Mouse (Mus musculus): ENCODE data around the gene Gm49373. TPM values are rescaled to one million over a fixed set of nuclear protein-coding genes. Genes with fewer than 3 reads are reported as not detected.

The Gm49373 gene
- polyA plus RNA-seq, 1 experiment from 2014 or later, result 1.5 TPM

DNA sequence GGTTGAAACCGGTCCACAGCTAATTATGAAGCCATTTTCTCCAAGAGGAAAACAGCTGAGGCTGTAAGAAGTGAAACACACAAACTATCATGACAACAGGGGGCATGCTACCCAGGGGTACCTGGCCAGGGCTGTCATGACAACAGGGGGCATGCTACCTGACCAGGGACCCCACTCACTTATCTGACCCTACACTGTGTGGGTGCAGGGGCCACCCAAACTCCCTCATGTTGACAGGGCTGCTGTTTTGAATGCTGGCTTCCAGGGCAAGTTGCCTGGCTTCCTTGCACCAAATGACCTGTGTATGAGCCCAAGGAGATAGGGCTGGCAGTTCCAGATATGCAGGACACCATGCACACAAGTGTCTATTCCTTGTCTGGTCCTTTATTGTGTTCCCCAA, 17.6 kb upstream of the Gm49373 start:
- H3K4me1 ChIP-seq (replicated peaks; ENCODE audit: control insufficient read depth, insufficient read depth, low read length), result peaks cover 10% of the 10 kb centered on the region
- no peaks in the 10 kb centered on the region for H3K27me3 ChIP-seq (ENCODE audit: control insufficient read depth, insufficient read depth, low read length)
- peak overlapping the region; percentile 92 for H3K4me2 ChIP-seq (ENCODE audit: low read depth, low read length, severe bottlenecking)
- peak overlapping the region; percentile 82 for H3K9ac ChIP-seq (ENCODE audit: low read length)
- 97% methylated on average over 1 of the region's 1 CpGs for WGBS
- no peak overlapping the region for H3K27ac ChIP-seq (ENCODE audit: low read depth, low read length)
- H3K4me3 ChIP-seq (ENCODE audit: low read depth, low read length), result peak overlapping the region; percentile 72
- peaks cover 24% of the 10 kb centered on the region for H3K36me3 ChIP-seq (ENCODE audit: control insufficient read depth, insufficient read depth, low read length)
- no peaks in the 10 kb centered on the region for H3K9me3 ChIP-seq (ENCODE audit: control insufficient read depth, low read length)
- no peak for ATAC-seq (replicated peaks; ENCODE audit: low FRiP score)
- DNase-seq (ENCODE audit: low spot score), result no peak

DNA sequence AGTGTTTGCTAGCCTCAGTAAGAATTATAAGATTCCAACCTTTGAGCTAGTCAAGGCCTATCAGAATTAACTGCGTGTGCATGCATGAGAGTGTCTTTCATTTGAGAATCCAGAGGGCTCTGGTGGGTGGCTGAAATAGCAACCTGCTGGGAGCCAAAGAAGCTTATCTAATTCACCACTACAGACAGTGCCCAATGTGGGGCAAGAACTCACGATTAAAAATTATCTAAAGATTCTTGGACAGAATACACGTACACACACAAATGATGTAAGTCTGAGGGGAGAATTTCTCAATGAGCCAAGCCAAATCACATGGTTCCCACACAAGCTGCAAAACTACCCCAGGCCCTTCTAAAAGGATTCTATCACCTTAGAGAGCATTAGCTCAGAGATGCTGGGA, 10.4 kb upstream of the Gm49373 start:
- Histone ChIP-seq H3K36me3 (ENCODE audit: control insufficient read depth, insufficient read depth, low read length) (peaks cover 38% of the 10 kb centered on the region), H3K4me2 (ENCODE audit: low read depth, low read length, severe bottlenecking) (no peak overlapping the region), H3K27me3 (ENCODE audit: control insufficient read depth, insufficient read depth, low read length) (no peaks in the 10 kb centered on the region), H3K27ac (ENCODE audit: low read depth, low read length) (no peak overlapping the region), H3K4me3 (ENCODE audit: low read depth, low read length) (no peak overlapping the region), H3K9ac (ENCODE audit: low read length) (no peak overlapping the region), H3K9me3 (ENCODE audit: control insufficient read depth, low read length) (no peaks in the 10 kb centered on the region), H3K4me1 (replicated peaks; ENCODE audit: control insufficient read depth, insufficient read depth, low read length) (no peaks in the 10 kb centered on the region)
- no peak for ATAC-seq (replicated peaks; ENCODE audit: low FRiP score)
- WGBS, result 82% methylated on average over 3 of the region's 3 CpGs
- DNase-seq (ENCODE audit: low spot score), result no peak

DNA sequence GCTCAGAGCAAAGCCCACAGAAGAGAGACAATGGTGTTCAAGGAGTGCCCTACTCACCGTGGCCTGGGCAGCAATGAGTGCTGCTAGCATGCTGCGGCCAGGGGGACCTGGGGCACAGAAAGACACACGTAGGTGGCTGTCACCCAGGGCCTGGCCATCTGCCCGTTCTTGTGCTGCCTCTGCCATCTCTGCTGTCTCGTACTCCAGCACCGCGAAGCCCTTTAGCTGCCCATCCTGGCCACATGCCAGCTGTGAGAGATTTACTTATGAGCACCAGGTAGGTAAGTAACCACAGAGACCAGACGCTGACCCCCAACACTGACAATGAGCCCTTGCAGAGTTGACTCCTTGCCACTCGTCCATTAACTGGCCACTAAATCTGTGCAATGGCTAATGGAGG, 8.2 kb upstream of the Gm49373 start:
- no peaks in the 10 kb centered on the region for H3K9me3 ChIP-seq (ENCODE audit: control insufficient read depth, low read length)
- WGBS, result 95% methylated on average over 9 of the region's 9 CpGs
- H3K27me3 ChIP-seq (ENCODE audit: control insufficient read depth, insufficient read depth, low read length), result no peaks in the 10 kb centered on the region
- H3K36me3 ChIP-seq (ENCODE audit: control insufficient read depth, insufficient read depth, low read length), result peaks cover 33% of the 10 kb centered on the region
- no peak overlapping the region for H3K27ac ChIP-seq (ENCODE audit: low read depth, low read length)
- no peak for DNase-seq (ENCODE audit: low spot score)
- H3K4me2 ChIP-seq (ENCODE audit: low read depth, low read length, severe bottlenecking), result no peak overlapping the region
- H3K4me3 ChIP-seq (ENCODE audit: low read depth, low read length), result no peak overlapping the region
- ATAC-seq (replicated peaks; ENCODE audit: low FRiP score), result no peak
- no peaks in the 10 kb centered on the region for H3K4me1 ChIP-seq (replicated peaks; ENCODE audit: control insufficient read depth, insufficient read depth, low read length)
- no peak overlapping the region for H3K9ac ChIP-seq (ENCODE audit: low read length)

GRCm38 (mm10) chr9:21075625-21076024, 2.7 kb upstream of the Gm49373 start:
- Histone ChIP-seq H3K27me3 (ENCODE audit: control insufficient read depth, insufficient read depth, low read length) (no peaks in the 10 kb centered on the region), H3K4me3 (ENCODE audit: low read depth, low read length) (no peak overlapping the region), H3K36me3 (ENCODE audit: control insufficient read depth, insufficient read depth, low read length) (peaks cover 13% of the 10 kb centered on the region), H3K4me2 (ENCODE audit: low read depth, low read length, severe bottlenecking) (no peak overlapping the region), H3K27ac (ENCODE audit: low read depth, low read length) (no peak overlapping the region), H3K9ac (ENCODE audit: low read length) (no peak overlapping the region), H3K4me1 (replicated peaks; ENCODE audit: control insufficient read depth, insufficient read depth, low read length) (no peaks in the 10 kb centered on the region), H3K9me3 (ENCODE audit: control insufficient read depth, low read length) (no peaks in the 10 kb centered on the region)
- WGBS, result 88% methylated on average over 3 of the region's 3 CpGs
- ATAC-seq (replicated peaks; ENCODE audit: low FRiP score) (no peak), DNase-seq (ENCODE audit: low spot score) (no peak)

DNA sequence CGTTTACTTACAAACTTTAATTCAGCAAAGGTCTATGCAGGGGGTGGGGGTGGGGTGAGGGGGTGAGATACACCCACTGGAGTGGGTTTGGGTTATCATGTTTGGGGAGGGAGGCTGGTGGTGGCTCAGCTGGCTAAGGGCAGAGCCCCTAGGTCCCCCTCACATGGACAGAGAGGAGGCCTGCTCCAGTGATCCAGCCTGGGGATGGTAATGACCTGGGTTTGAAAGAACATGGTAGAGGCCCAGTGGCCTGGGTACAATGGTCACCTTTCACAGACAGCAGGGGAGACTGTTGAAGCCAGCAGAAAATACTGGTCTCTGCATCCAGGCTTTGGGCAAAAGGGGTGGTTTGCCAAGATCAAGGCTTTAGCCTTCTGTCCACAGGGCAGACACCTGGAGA, 1.3 kb upstream of the Gm49373 start:
- Histone ChIP-seq H3K9me3 (ENCODE audit: control insufficient read depth, low read length) (no peaks in the 10 kb centered on the region), H3K36me3 (ENCODE audit: control insufficient read depth, insufficient read depth, low read length) (peaks cover 7% of the 10 kb centered on the region; the same call in 1 of the 2 replicates), H3K9ac (ENCODE audit: low read length) (no peak overlapping the region), H3K27ac (ENCODE audit: low read depth, low read length) (no peak overlapping the region), H3K4me3 (ENCODE audit: low read depth, low read length) (no peak overlapping the region), H3K4me2 (ENCODE audit: low read depth, low read length, severe bottlenecking) (no peak overlapping the region), H3K4me1 (replicated peaks; ENCODE audit: control insufficient read depth, insufficient read depth, low read length) (no peaks in the 10 kb centered on the region), H3K27me3 (ENCODE audit: control insufficient read depth, insufficient read depth, low read length) (no peaks in the 10 kb centered on the region)
- ATAC-seq (replicated peaks; ENCODE audit: low FRiP score) (no peak), DNase-seq (ENCODE audit: low spot score) (no peak)
- 77% methylated on average over 1 of the region's 1 CpGs for WGBS

DNA sequence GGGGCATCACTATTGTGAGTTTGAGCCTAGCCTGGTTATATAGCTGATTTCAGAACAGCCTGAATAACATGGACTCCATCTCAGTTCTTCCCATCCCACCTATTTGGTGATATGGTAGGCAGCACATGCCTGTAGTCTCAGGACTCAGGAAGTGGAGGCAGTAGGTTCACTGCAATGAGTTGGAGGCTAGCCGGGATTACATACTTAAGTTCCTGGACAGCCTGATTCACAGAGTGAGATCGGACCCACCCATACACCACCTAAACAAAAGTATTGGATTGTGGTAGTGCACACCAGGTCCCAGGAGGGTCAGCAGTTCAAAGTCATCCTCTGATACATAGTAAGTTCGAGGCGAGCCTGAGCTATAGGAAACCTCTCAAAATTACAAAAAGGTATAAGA, 255 bp downstream of the Gm49373 start:
- Histone ChIP-seq H3K4me2 (ENCODE audit: low read depth, low read length, severe bottlenecking) (peak overlapping the region; percentile 78), H3K36me3 (ENCODE audit: control insufficient read depth, insufficient read depth, low read length) (peaks cover 5% of the 10 kb centered on the region; the same call in 1 of the 2 replicates), H3K27me3 (ENCODE audit: control insufficient read depth, insufficient read depth, low read length) (no peaks in the 10 kb centered on the region), H3K4me1 (replicated peaks; ENCODE audit: control insufficient read depth, insufficient read depth, low read length) (no peaks in the 10 kb centered on the region), H3K27ac (ENCODE audit: low read depth, low read length) (no peak overlapping the region), H3K4me3 (ENCODE audit: low read depth, low read length) (peak overlapping the region; percentile 81), H3K9me3 (ENCODE audit: control insufficient read depth, low read length) (no peaks in the 10 kb centered on the region), H3K9ac (ENCODE audit: low read length) (peak overlapping the region; percentile 87)
- ATAC-seq (replicated peaks; ENCODE audit: low FRiP score), result 0 out of 2 replicates have a peak, but pooled peaks have one; percentile 2
- 16% methylated on average over 4 of the region's 4 CpGs for WGBS
- DNase-seq (ENCODE audit: low spot score), result no peak

DNA sequence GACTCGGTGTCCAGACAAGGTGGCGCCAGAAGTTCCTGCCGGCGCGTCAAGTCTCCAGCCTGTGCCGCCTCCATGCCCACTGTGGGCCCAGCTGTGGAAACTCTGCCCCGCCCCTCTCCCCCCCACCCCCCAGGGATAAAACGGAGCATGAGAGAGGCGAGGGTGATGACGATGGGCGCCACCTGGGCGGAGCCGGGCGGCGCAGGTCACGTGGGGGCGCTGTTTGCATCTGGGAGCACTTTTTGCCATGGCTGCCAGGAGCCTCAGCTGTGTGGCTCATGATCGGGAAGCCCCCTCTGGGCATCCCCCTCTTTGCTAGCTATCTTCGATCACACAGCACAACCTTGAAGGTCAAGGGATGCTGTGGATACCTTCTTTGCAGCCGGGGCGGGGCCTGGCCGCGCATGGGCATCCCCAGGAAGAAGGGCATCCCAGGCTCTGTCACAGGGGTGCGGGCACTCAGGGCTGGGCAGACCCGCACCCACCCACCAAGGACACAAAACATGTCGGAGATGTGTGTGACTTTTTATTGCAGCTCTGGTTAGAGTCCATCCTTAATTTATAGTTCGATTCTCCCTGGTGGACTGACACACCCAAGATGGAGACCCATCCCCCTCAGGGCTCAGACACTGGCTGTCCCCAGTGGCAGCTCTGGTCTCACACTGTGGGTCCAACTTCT, 5.8 kb downstream of the Gm49373 start, which contains the start of gene Zglp1:
TSS of gene Zglp1 (minus strand) at position 88 of the 679 bp plus-strand sequence.
- H3K9me3 ChIP-seq (ENCODE audit: control insufficient read depth, low read length), result no peaks in the 10 kb centered on the region

GRCm38 (mm10) chr9:21062928-21063327, 10.0 kb downstream of the Gm49373 start:
- H3K9me3 ChIP-seq (ENCODE audit: control insufficient read depth, low read length), result no peaks in the 10 kb centered on the region
- no peak for ATAC-seq (replicated peaks; ENCODE audit: low FRiP score)
- no peak overlapping the region for H3K4me2 ChIP-seq (ENCODE audit: low read depth, low read length, severe bottlenecking)
- WGBS, result 85% methylated on average over 2 of the region's 2 CpGs
- H3K4me3 ChIP-seq (ENCODE audit: low read depth, low read length), result no peak overlapping the region
- DNase-seq (ENCODE audit: low spot score), result peak; percentile 35
- peaks cover 5% of the 10 kb centered on the region for H3K36me3 ChIP-seq (ENCODE audit: control insufficient read depth, insufficient read depth, low read length)
- H3K27ac ChIP-seq (ENCODE audit: low read depth, low read length), result no peak overlapping the region
- H3K9ac ChIP-seq (ENCODE audit: low read length), result no peak overlapping the region
- no peaks in the 10 kb centered on the region for H3K4me1 ChIP-seq (replicated peaks; ENCODE audit: control insufficient read depth, insufficient read depth, low read length)
- H3K27me3 ChIP-seq (ENCODE audit: control insufficient read depth, insufficient read depth, low read length), result no peaks in the 10 kb centered on the region

More for the DNA sequence above, 5.8 kb downstream of the Gm49373 start, which contains the start of gene Zglp1:
- no peak within 1 kb of the TSS for H3K4me3 ChIP-seq (ENCODE audit: low read depth, low read length)
- H3K9ac ChIP-seq (ENCODE audit: low read length), result no peak within 1 kb of the TSS
- ATAC-seq (replicated peaks; ENCODE audit: low FRiP score), result no peak
- no peak within 1 kb of the TSS for H3K4me2 ChIP-seq (ENCODE audit: low read depth, low read length, severe bottlenecking)
- DNase-seq (ENCODE audit: low spot score), result no peak
- H3K4me1 ChIP-seq (replicated peaks; ENCODE audit: control insufficient read depth, insufficient read depth, low read length), result no peaks in the 10 kb centered on the region
- WGBS, result 92% methylated on average over 27 of the region's 27 CpGs
- peaks cover 5% of the 10 kb centered on the region for H3K36me3 ChIP-seq (ENCODE audit: control insufficient read depth, insufficient read depth, low read length)
- H3K27ac ChIP-seq (ENCODE audit: low read depth, low read length), result no peak within 1 kb of the TSS
- H3K27me3 ChIP-seq (ENCODE audit: control insufficient read depth, insufficient read depth, low read length), result no peaks in the 10 kb centered on the region

DNA sequence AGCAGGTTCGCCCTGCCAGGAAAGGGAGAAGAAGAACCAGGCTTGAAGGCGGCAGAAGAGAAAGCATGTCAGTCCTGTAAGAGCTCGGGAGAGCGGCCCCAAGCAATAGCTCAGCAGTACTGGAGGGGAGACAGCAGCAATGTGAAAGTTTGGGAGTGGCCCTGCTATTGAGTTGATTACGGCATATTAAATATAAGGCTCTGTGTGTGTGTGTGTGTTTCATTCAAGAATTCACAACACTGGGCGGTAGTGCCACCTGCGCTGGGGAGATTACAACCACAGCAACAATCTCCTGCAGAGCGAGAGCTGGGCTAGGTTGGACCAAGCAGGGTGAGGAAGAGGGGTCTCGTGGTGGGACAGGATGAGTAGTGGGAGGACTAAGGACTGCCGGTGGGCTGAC, 21.3 kb downstream of the Gm49373 start:
- H3K27ac ChIP-seq (ENCODE audit: low read depth, low read length), result no peak overlapping the region
- H3K4me1 ChIP-seq (replicated peaks; ENCODE audit: control insufficient read depth, insufficient read depth, low read length), result no peaks in the 10 kb centered on the region
- ATAC-seq (replicated peaks; ENCODE audit: low FRiP score), result no peak
- no peaks in the 10 kb centered on the region for H3K36me3 ChIP-seq (ENCODE audit: control insufficient read depth, insufficient read depth, low read length)
- H3K4me2 ChIP-seq (ENCODE audit: low read depth, low read length, severe bottlenecking), result no peak overlapping the region
- no peak overlapping the region for H3K9ac ChIP-seq (ENCODE audit: low read length)
- no peak overlapping the region for H3K4me3 ChIP-seq (ENCODE audit: low read depth, low read length)
- H3K27me3 ChIP-seq (ENCODE audit: control insufficient read depth, insufficient read depth, low read length), result no peaks in the 10 kb centered on the region
- 68% methylated on average over 10 of the region's 10 CpGs for WGBS
- H3K9me3 ChIP-seq (ENCODE audit: control insufficient read depth, low read length), result no peaks in the 10 kb centered on the region
- DNase-seq (ENCODE audit: low spot score), result no peak

Data from forebrain, embryonic 11.5 days (tissue).